Mouse (Mus musculus) spleen, adult 2 months (tissue): Measurements from ENCODE around the gene Nqo2.

Source experiments
- CTCF ChIP-seq: fragments of 200-500 bp; IDR thresholded peaks from 2 replicates; pipeline ENCODE4 v1.5.1; 2011; ENCODE audit warnings: mild to moderate bottlenecking, inconsistent platforms; ENCODE audit not compliant: insufficient read depth, insufficient read length, insufficient replicate concordance; ENCODE audit errors: extremely low read depth
- POLR2A ChIP-seq: fragments of 200-500 bp; IDR thresholded peaks from 2 replicates; pipeline ENCODE4 v1.6.1; 2011; ENCODE audit warnings: low read depth, low read length, inconsistent platforms

DNA sequence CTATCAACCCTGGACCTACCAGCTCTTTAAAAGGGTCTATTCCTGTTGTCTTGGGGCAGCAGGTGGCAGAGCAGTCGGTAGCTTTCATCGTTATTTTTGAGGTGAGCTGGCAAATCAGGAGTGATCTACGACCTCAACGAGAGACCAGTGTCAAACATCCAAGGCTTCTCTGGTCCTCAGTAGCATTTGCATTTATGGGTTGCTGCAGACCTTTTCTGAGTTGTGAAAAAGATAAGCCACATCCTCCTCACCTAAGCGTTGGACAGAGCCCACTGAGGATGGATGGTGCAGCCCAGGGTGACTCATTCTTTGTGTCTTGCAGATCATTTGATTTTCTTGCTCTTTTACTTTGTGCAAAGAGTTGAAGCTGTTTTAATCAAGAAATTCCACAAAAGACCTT lies 38.6 kb downstream of the Nqo2 start:
- no peak for TF ChIP-seq CTCF
- no peak for TF ChIP-seq POLR2A
